Mouse (Mus musculus): ENCODE data around the gene Zmynd19. TPM values are rescaled to one million over a fixed set of nuclear protein-coding genes. Genes with fewer than 3 reads are reported as not detected.
"Not testable (repeated sequence)": the region's sequence is repeated elsewhere in the genome, so short reads cannot be mapped to it uniquely, and the experiment has no call there.

The Zmynd19 gene
- total RNA-seq, 2 experiments from 2014 or later, result 18.3 to 20.3 TPM

DNA sequence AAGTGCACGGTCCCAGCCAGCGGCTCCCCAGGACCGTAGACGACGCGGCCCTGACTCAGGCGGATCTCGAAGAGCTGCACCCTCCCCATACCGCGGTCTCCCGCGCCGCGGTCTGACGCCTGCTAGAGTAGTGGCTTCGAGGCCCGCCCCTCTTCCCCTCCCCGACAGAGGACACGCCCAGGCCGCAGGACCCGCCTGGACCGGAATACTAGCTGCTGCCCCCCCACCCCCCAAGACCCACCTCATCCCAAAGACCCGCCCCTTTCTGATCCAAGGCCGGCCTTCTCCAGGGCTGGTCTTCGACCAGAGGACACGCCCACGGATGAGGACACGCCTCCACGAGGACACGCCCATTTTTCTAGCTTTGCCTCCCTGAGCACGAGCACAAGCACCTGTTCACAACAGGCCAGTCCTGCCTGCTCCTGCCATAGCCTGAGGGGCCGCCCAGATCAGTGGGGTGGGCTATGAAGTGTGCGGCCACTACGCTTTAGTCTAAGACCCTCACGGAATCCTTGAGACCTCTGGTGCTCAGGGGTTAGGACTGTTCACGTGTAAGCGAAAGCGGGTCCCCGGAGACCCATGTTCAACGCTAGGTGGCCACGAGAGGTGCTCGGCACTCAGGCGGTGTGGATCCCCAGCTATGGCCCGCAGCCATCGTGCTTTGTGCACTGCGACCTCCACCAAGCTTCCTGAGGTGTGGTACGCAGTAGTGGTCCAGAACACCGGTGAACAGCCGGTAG lies 14.4 kb upstream of the Zmynd19 start, which contains the start of gene Arrdc1:
Gene Arrdc1, minus strand, starts transcription at position 196 of the 740 bp plus-strand sequence.
- peak; percentile 94 for DNase-seq (ENCODE audit: low spot score)

- no peak for DNase-seq (ENCODE audit: low spot score)
Measured at GRCm38 (mm10) chr2:24942092-24942491, 7.5 kb upstream of the Zmynd19 start.

DNA sequence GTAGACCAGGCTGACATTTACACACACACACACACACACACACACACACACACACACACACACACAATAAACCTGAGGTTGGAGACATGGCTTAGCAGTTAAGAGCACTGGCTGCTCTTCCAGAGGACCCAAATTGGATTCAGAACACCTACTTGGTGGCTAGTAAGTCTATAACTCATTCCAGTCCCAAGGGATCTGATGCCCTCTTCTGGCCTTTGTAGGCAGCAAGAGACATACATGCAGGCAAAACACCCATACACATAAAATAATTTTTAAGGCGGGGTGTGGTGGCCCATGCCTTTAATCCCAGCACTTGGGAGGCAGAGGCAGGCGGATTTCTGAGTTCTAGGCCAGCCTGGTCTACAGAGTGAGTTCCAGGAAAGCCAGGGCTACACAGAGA lies 5.3 kb upstream of the Zmynd19 start:
- peak; percentile 45 for DNase-seq (ENCODE audit: low spot score)

DNA sequence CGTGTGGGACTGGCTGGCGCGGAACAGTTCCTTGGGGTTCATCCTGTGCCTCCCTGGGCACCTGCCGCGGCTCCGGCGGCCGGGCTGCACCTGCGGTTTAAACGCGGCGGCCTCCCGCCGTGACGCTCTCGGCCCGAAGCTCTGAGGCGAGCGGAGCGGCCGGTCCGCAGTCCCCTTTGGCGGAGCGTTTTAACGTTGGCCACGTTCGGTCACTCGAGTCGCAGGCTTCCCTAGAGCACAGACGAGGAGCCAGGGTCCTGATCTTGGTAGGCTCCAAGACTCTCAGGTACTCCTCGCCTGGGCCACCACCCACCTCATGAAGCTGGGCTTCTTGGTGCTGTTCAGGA lies 570 bp downstream of the Zmynd19 start:
- no peak for DNase-seq (ENCODE audit: low spot score)

DNA sequence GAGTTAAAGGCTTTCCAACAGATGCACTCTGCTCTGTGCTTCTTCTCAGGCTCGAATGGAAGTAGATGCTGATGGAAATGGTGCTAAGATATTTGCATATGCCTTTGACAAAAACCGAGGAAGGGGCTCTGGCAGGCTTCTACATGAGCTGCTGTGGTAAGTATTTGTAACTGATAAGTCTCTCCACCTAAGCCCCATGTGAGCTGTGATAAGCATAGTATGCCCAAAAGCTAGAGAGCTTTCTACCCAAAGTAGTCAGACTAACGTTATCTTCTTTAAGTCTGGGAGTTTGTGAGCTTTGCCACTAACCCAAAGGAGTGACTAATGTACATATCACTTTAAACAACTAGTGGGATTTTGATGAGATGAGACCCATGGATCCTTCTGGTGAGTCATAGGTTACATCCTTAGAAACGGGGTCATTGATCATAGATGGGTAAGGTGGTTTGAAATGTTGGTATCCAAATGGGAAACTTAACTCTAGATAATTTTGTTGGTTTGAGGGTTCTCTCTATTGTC lies 3.0 kb downstream of the Zmynd19 start:
- DNase-seq (ENCODE audit: low spot score), result no peak

- DNase-seq (ENCODE audit: low spot score), result peak; percentile 9
Measured at GRCm38 (mm10) chr2:24960910-24961309, 11.3 kb downstream of the Zmynd19 start.

DNA sequence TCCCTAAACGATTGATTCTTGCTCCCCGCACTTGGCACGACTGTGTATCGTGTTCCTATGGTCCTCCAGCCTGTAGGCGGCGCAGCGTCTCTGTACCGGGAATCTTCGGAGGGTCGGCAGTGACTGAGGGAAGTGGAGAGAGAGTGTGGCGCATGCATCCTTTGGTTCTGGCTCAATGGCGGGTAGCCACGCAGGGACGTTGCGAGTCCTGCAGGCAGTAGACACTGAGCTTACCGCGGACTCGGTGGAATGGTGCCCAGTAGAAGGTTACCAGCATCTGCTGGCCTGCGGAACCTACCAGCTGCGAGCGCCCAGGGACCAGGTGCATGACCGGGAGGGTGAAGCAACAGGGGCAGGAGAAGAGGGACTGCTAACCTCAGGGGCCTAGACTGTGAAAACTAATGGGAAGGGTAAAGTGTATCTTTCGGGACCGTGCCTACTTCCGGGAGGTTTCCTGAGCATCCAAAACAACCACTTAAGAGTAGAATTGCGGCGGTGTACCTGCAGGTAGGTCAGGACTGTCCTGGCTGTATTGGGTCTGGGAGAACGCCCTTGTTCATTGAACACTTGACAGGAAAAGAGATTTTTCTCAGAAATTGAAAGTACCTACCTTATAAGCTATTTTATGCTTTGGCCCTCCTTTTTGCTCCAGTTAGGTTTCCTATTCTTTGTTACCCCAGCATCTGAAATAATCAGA lies 12.9 kb downstream of the Zmynd19 start, which contains the start of gene Dph7:
Gene Dph7, plus strand, starts transcription at position 97 of the 697 bp plus-strand sequence.
- peak; percentile 84 for DNase-seq (ENCODE audit: low spot score)

GRCm38 (mm10) chr2:24970386-24970785 lies 20.8 kb downstream of the Zmynd19 start:
- DNase-seq (ENCODE audit: low spot score), result no peak

DNA sequence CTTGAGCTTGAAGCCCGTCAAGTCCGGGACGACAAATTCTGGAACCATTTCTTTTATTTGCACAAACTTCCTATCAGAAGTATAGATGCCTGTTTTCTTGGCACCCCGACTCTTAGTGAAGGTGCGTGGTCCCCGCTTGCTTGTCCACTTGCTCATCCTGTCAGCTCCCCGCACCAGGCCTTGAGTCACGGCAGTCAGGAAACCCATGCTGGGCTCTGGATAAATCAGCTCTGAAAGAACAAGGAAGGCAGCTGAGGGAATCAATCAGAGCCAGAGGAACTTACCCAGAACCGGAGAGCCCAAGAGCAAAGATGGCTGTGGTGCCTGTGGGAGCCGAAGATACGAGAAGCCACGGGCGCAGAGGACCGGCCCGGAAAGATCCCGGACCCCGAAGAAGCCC lies 24.9 kb downstream of the Zmynd19 start:
- not testable (repeated sequence) for DNase-seq (ENCODE audit: low spot score)

- peak; percentile 96 for DNase-seq (ENCODE audit: low spot score)
Measured at GRCm38 (mm10) chr2:24974906-24975703, 25.5 kb downstream of the Zmynd19 start, which contains the start of gene Mrpl41. Gene Mrpl41, minus strand, starts transcription at chr2:24975098.

DNA sequence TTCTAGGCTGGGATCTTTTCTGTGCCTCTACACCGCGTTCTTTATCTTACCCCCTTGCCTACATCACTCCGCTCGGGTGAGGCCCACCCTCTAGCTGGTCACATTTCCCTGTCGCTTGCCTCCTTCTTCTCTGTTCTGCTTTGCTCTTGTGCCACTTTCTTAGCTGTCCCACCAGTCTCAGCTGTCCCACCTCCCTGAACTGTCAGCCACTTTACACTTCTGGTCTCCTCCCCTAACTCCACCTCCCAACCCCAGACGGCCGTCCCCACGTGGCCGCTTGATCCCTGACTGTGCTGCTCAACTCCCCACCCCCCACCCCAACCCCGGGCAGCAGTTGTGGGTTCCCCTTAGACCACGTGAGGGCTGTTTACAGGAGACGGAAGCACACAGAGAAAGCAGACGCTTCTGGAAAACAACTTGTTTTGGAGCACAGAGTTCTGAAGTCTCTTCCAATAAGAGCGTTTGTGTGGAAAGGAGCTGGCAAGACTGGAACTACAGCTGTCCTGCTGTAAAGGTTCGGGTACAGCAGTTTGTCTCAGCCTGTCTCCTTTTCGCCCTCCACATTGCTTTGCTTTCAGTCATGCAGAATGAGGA lies 26.2 kb downstream of the Zmynd19 start, which contains the start of gene Pnpla7:
Gene Pnpla7, plus strand, starts transcription at position 330 of the 594 bp plus-strand sequence.
- DNase-seq (ENCODE audit: low spot score), result peak; percentile 85

DNA sequence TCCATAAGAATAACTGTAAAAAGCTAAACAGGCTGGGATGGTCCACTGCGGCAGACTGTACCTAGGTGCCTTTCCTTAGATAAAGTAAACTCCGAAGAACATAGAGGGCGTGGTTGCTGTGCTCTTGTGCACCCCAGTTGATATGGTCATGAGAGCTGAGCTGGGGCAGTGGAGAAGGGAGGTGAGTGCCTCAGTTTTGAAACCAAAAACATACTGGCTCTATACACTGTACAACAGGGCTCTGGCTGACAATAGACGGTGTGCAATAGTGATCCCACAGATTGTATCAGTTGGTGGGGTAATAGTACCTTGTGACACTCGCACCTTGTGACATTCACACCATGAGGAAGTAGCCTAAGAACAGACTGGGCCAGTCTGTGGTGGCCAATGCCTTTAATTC lies 27.4 kb downstream of the Zmynd19 start:
- no peak for DNase-seq (ENCODE audit: low spot score)

- no peak for DNase-seq (ENCODE audit: low spot score)
Measured at GRCm38 (mm10) chr2:24987762-24988161, 38.2 kb downstream of the Zmynd19 start.

GRCm38 (mm10) chr2:24995332-24995731 lies 45.7 kb downstream of the Zmynd19 start:
- no peak for DNase-seq (ENCODE audit: low spot score)

- no peak for DNase-seq (ENCODE audit: low spot score)
Measured at GRCm38 (mm10) chr2:24996471-24996870, 46.9 kb downstream of the Zmynd19 start.

GRCm38 (mm10) chr2:25000544-25001235 lies 51.1 kb downstream of the Zmynd19 start:
- peak; percentile 25 for DNase-seq (ENCODE audit: low spot score)

DNA sequence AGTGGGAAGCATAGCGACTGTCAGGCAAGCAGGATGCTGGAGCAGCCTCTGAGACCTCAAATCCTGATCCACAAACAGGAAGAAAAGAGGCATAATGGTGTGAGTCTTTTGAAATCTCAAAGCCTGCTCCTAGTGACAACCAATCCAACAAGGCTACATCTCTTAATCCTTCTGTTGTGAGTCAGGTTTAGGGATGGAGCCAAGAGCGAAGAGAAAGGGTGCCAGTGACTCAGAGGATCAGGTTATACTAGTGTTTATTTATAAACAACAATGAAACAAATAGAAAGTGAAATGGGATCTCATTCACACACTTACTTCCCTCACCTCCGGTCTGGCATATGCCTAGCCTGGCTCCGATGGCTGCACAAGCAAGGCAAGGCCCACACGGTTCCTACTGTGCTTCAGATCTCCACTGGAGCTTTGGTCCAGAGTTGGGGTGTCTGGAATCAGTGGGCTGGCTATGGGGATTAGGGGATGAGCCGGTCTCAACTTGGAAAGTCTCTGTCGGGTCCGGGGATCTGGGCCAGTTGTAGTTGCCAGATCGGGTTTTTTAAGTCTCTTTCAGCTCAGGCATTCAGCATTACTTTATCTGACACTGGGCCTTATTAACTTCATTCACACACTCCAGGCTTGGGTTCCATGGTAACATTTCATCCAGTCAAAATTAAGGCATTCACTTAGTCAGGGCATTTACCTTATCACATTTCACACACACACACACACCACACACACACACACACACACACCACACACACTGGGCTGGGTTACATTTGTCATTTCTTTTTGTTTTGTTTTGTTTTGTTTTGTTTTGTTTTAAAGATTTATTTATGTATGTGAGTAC lies 54.6 kb downstream of the Zmynd19 start:
- DNase-seq (ENCODE audit: low spot score), result no peak

DNA sequence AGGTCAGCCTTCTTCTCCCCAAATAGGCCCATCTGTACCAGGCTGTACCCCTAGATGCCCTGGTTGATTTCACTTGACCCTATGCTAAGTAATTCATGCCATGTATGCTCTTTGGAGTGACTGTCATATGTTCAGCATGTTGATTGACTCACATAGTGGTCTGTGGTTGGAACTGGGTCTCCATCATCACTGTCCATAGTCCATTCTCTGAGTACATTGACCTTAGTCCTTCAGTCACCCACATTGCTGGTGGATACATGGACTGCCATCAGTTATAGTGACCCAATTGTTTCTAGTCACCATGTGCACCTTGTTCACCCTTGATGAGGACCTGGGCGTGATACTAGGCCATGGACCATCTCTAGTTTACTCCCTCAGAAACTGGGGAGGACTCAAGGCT lies 57.2 kb downstream of the Zmynd19 start:
- no peak for DNase-seq (ENCODE audit: low spot score)

DNA sequence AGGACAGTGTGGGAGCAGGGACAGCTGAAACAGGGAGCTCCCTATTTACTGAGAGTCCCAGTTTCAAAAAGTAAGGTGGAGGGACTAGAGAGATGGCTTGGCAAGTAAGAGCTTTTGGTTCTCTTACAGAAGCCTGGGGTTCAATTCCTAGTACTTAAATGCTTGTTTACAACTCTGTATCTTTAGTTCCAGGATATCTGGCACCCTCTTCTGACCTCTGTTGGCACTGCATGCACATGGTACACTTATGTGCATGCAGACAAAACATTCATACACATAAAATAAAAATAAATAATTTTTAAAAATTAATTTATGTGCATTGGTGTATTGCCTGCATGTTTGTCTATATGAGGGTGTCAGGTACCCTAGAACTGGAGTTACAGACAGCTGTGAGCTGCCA lies 58.7 kb downstream of the Zmynd19 start:
- DNase-seq (ENCODE audit: low spot score), result no peak
